Mouse (Mus musculus): ENCODE measurements around the gene Trpv5. TPM values are rescaled to one million over a fixed set of nuclear protein-coding genes. Genes with fewer than 3 reads are reported as not detected.

The Trpv5 gene
- polyA plus RNA-seq, 1 experiment: 6.6 TPM

DNA sequence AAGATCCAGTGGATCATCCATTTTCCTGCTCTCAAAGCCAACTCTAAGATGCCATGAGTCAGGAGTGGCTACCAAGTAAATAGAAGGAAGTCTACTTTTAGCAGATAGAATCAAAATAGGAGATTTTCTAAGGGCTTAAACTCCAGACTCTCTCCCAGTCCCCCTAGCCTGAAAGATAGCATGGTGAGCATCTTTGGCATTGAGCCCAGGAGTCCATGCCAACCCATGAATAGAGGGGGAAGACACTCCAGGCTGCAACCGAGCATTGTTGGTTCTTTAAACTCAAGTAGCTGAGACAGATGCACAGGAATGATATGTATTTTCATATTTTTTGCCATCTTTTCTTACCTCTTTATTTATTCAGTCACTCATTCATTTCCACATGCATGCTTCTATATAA is 45.4 kb downstream of the Trpv5 start:
- H3K4me3 ChIP-seq (ENCODE audit: insufficient read depth, low read depth, low read length): no peak overlapping the region
- no peak overlapping the region for H3K27ac ChIP-seq (ENCODE audit: insufficient read depth, low read depth, low read length)
- 53% methylated on average over 1 of the region's 1 CpGs for WGBS

DNA sequence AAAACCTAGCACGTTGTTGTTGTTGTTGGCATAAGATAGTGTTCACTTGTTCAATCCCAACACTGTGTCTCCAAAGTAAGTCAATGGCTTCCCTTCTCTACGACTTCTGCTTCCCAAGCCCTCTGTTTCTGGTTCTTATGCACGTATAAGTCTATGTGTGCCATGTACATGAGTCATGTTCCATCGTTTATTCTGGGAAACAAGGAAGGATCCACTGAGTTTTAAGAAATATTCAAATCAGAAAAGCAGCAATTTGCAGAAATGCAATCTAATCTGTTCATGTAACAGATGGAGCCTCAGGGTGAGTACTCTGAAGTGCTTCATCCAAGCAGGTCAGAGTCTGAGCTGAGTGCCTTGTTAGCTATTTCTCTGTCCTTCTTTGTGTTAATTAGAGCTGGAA is 49.0 kb downstream of the Trpv5 start:
- 79% methylated on average over 4 of the region's 4 CpGs for WGBS
- H3K27me3 ChIP-seq (replicated peaks; ENCODE audit: control insufficient read depth, insufficient read depth, low read length): no peaks in the 10 kb centered on the region
- H3K27ac ChIP-seq (ENCODE audit: insufficient read depth, low read depth, low read length): no peak overlapping the region
- H3K36me3 ChIP-seq (ENCODE audit: control insufficient read depth, insufficient read depth, low read length): no peaks in the 10 kb centered on the region
- TF ChIP-seq POLR2A (IDR thresholded peaks at IDR 0.05; ENCODE audit: low read depth, low read length) (no peak), CTCF (conservative IDR thresholded peaks at IDR 0.05; ENCODE audit: insufficient read depth, insufficient read length, low read depth, low read length) (no peak)
- no peak for DNase-seq
- no peak overlapping the region for H3K4me3 ChIP-seq (ENCODE audit: insufficient read depth, low read depth, low read length)
- no peaks in the 10 kb centered on the region for H3K4me1 ChIP-seq (ENCODE audit: control insufficient read depth, insufficient read depth, low read length)

More for the DNA sequence above, 45.4 kb downstream of the Trpv5 start:
- DNase-seq: no peak
- Histone ChIP-seq H3K4me1 (ENCODE audit: control insufficient read depth, insufficient read depth, low read length) (no peaks in the 10 kb centered on the region), H3K36me3 (ENCODE audit: control insufficient read depth, insufficient read depth, low read length) (no peaks in the 10 kb centered on the region), H3K27me3 (replicated peaks; ENCODE audit: control insufficient read depth, insufficient read depth, low read length) (no peaks in the 10 kb centered on the region)
- TF ChIP-seq CTCF (conservative IDR thresholded peaks at IDR 0.05; ENCODE audit: insufficient read depth, insufficient read length, low read depth, low read length) (no peak), POLR2A (IDR thresholded peaks at IDR 0.05; ENCODE audit: low read depth, low read length) (no peak)

DNA sequence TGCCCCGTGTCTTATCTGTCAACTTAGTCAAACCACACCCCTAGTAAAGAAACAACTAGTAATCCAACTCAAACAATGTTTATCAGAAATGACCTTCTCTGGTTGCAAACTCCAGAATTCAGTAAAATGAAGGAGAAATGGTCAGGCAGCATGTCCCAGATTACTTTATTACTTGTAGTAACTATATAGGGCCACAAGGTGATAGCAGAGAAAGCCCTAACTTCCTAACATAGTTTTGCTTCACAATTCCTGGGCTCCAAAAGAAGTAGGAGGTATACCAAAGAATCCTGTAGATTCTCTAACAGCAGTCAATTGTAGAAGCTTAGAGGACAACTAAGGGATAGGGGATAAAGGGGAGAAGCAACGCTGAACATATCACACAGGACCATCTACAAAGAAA is 49.8 kb downstream of the Trpv5 start:
- no peak for DNase-seq
- 72% methylated on average over 2 of the region's 2 CpGs for WGBS
- Histone ChIP-seq H3K27ac (ENCODE audit: insufficient read depth, low read depth, low read length) (no peak overlapping the region), H3K4me1 (ENCODE audit: control insufficient read depth, insufficient read depth, low read length) (no peaks in the 10 kb centered on the region), H3K27me3 (replicated peaks; ENCODE audit: control insufficient read depth, insufficient read depth, low read length) (no peaks in the 10 kb centered on the region), H3K36me3 (ENCODE audit: control insufficient read depth, insufficient read depth, low read length) (no peaks in the 10 kb centered on the region), H3K4me3 (ENCODE audit: insufficient read depth, low read depth, low read length) (no peak overlapping the region)
- TF ChIP-seq CTCF (conservative IDR thresholded peaks at IDR 0.05; ENCODE audit: insufficient read depth, insufficient read length, low read depth, low read length) (no peak), POLR2A (IDR thresholded peaks at IDR 0.05; ENCODE audit: low read depth, low read length) (no peak)

DNA sequence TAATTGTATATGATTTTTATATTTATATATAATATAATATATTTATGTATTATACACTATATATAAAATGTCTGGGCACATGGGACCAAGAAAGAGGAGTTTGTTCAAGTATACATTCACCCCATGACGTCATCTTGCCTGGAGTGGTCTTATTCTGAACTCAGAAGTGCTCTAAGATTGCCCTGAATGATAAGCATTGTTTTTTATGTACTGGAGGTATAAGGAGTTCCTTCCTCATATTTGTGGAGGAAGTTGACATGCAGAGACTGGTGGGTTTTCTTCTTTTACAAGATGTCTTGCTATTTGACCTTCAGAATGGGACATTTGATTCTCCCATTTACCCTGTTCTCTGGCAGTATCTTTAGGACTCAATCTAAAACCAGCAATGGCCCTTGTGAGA is 52.4 kb downstream of the Trpv5 start:
- DNase-seq: no peak
- H3K36me3 ChIP-seq (ENCODE audit: control insufficient read depth, insufficient read depth, low read length): no peaks in the 10 kb centered on the region
- TF ChIP-seq POLR2A (IDR thresholded peaks at IDR 0.05; ENCODE audit: low read depth, low read length) (no peak), CTCF (conservative IDR thresholded peaks at IDR 0.05; ENCODE audit: insufficient read depth, insufficient read length, low read depth, low read length) (no peak)
- H3K4me3 ChIP-seq (ENCODE audit: insufficient read depth, low read depth, low read length): no peak overlapping the region
- H3K4me1 ChIP-seq (ENCODE audit: control insufficient read depth, insufficient read depth, low read length): no peaks in the 10 kb centered on the region
- no peaks in the 10 kb centered on the region for H3K27me3 ChIP-seq (replicated peaks; ENCODE audit: control insufficient read depth, insufficient read depth, low read length)
- no peak overlapping the region for H3K27ac ChIP-seq (ENCODE audit: insufficient read depth, low read depth, low read length)
- 54% methylated on average over 1 of the region's 1 CpGs for WGBS

DNA sequence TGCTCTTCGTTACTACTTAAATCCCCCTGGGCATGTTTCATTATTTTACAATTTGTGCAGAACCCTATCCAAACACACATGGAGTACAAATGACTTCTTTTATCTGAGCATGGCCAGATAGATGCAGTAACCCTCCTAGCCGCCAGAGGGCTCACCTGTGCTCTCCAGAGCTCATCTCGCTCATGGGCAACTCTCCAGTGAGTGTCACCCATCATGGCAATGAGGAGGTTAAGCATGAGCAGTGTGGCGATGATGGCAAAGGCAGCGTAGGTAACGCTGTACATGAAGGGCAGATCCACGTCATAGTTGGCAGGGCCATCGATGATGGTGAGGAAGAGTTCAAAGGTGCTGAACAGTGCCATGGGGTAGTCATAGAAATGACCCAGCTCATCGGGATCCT is 57.9 kb downstream of the Trpv5 start:
- DNase-seq: peak; percentile 12
- no peaks in the 10 kb centered on the region for H3K36me3 ChIP-seq (ENCODE audit: control insufficient read depth, insufficient read depth, low read length)
- no peaks in the 10 kb centered on the region for H3K4me1 ChIP-seq (ENCODE audit: control insufficient read depth, insufficient read depth, low read length)
- no peak overlapping the region for H3K4me3 ChIP-seq (ENCODE audit: insufficient read depth, low read depth, low read length)
- H3K27ac ChIP-seq (ENCODE audit: insufficient read depth, low read depth, low read length): no peak overlapping the region
- TF ChIP-seq CTCF (conservative IDR thresholded peaks at IDR 0.05; ENCODE audit: insufficient read depth, insufficient read length, low read depth, low read length): peak; percentile 45
- TF ChIP-seq POLR2A (IDR thresholded peaks at IDR 0.05; ENCODE audit: low read depth, low read length): no peak
- 69% methylated on average over 9 of the region's 9 CpGs for WGBS
- no peaks in the 10 kb centered on the region for H3K27me3 ChIP-seq (replicated peaks; ENCODE audit: control insufficient read depth, insufficient read depth, low read length)

DNA sequence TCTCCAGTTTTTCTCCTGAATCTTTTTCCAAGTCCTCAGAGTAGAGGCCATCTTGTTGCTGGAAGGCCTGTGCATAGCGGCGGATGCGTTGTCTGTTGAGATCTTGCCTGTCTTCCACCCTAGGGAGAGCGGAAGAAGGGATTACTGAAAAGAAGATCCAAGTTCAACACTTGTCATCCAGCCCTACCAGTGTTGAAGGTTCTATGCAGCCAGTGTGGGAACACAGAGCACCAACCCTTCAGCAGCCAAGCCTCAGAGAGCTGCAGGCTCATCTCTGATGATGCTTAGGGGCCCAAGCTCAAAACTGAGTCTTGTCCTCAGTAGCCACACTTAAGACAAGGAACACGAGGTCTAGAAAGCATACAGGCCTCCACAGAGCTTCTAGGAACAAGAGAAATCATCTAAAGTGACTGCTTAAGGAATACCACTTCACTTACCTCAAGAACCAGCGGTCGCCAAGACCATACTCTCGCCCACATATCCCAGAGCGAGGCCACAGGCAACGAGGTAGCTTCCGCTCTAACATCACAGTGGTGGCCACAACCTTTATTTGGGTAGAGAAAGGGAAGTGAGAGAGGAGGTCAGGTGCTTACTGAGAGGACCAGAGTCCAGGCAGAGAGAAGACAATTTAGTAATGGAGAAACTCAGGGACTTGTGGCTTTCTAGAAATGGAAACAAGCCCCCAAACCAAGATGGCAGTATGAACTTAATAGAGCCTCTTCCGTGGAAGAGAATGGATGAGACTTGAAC is 59.2 kb downstream of the Trpv5 start:
- no peak overlapping the region for H3K4me3 ChIP-seq (ENCODE audit: insufficient read depth, low read depth, low read length)
- 88% methylated on average over 12 of the region's 12 CpGs for WGBS
- DNase-seq: no peak
- no peak for TF ChIP-seq POLR2A (IDR thresholded peaks at IDR 0.05; ENCODE audit: low read depth, low read length)
- no peak for TF ChIP-seq CTCF (conservative IDR thresholded peaks at IDR 0.05; ENCODE audit: insufficient read depth, insufficient read length, low read depth, low read length)
- H3K4me1 ChIP-seq (ENCODE audit: control insufficient read depth, insufficient read depth, low read length): no peaks in the 10 kb centered on the region
- no peak overlapping the region for H3K27ac ChIP-seq (ENCODE audit: insufficient read depth, low read depth, low read length)
- no peaks in the 10 kb centered on the region for H3K36me3 ChIP-seq (ENCODE audit: control insufficient read depth, insufficient read depth, low read length)
- no peaks in the 10 kb centered on the region for H3K27me3 ChIP-seq (replicated peaks; ENCODE audit: control insufficient read depth, insufficient read depth, low read length)

DNA sequence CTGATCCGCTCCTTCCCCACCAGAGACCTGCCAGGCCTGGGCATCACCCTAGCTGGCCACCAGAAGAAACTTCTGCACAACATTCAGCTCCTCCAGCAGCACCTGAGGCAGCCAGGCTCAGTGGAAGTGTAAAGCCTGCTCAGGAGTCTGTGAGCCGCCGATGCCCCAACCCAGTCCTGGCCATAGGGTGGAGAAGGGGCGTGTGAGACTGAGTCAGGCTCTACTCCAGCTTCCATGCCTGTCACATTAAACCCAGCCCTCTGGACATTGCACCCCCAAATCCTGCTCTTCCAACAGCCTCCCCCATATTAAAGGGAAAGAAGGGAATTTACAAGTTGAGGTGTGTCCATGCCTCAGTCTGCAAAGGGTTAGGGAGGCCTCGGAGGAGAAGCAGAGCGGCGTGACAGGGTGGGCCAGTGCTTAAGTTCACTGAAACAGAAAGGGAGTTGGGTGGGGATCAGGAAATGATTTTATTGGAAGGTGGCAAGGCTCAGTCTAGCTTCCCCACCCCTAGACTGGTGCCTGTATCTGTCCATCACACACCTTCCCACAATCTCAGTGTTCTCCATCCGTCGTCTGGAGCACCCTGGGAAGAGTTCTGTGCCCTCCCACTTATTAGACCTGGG is 60.3 kb downstream of the Trpv5 start:
- DNase-seq: no peak
- no peaks in the 10 kb centered on the region for H3K27me3 ChIP-seq (replicated peaks; ENCODE audit: control insufficient read depth, insufficient read depth, low read length)

More for the DNA sequence above, 60.3 kb downstream of the Trpv5 start:
- TF ChIP-seq CTCF (conservative IDR thresholded peaks at IDR 0.05; ENCODE audit: insufficient read depth, insufficient read length, low read depth, low read length) (no peak), POLR2A (IDR thresholded peaks at IDR 0.05; ENCODE audit: low read depth, low read length) (no peak)
- no peaks in the 10 kb centered on the region for H3K4me1 ChIP-seq (ENCODE audit: control insufficient read depth, insufficient read depth, low read length)
- no peak overlapping the region for H3K4me3 ChIP-seq (ENCODE audit: insufficient read depth, low read depth, low read length)
- H3K27ac ChIP-seq (ENCODE audit: insufficient read depth, low read depth, low read length): no peak overlapping the region
- no peaks in the 10 kb centered on the region for H3K36me3 ChIP-seq (ENCODE audit: control insufficient read depth, insufficient read depth, low read length)
- 94% methylated on average over 9 of the region's 9 CpGs for WGBS
